ENCODE assay signal across 14 mouse cellular contexts in genomic region chrX:140428252-140428651, GRCm38 (mm10). TPM values are rescaled to one million over a fixed set of nuclear protein-coding genes. Genes with fewer than 3 reads are reported as not detected.
DNase-seq lines count a peak whose midpoint lies in the region; ATAC-seq and TF ChIP-seq lines count a peak whose summit lies in the region.
"Had no signal": no experiment of that assay in that cellular context is flagged by ENCODE, and none has a peak within 500 bp of the region (broad histone marks: within the 10 kb centered on the region; RNA-seq: fewer than 3 reads in every experiment).

No protein-coding gene starts in this region.

- no peak for TF ChIP-seq EP300 in stomach, postnatal 0 days (optimal IDR thresholded peaks at IDR 0.05)

- no peaks in the 10 kb centered on the region; the same call in 1 of the 2 replicates for H3K4me1 ChIP-seq in liver, adult 2 months (ENCODE audit: control insufficient read depth, insufficient read depth, low read length)
- H3K4me1 ChIP-seq in stomach, postnatal 0 days (replicated peaks; ENCODE audit: control insufficient read depth, insufficient read depth) = no peaks in the 10 kb centered on the region
- no peaks in the 10 kb centered on the region for H3K4me1 ChIP-seq in forebrain, embryonic 16.5 days (replicated peaks; ENCODE audit: control insufficient read depth, insufficient read depth, low read length)
- H3K4me1 ChIP-seq in midbrain, embryonic 15.5 days = no peaks in the 10 kb centered on the region
- H3K4me1 ChIP-seq: hindbrain, embryonic 10.5 days had no signal

- H3K79me2 ChIP-seq in liver, adult 2 months (ENCODE audit: control insufficient read depth, insufficient read depth, low read length) = no peaks in the 10 kb centered on the region

- no peaks in the 10 kb centered on the region for H3K9me3 ChIP-seq in stomach, postnatal 0 days (ENCODE audit: control insufficient read depth, low read length)
- no peaks in the 10 kb centered on the region for H3K9me3 ChIP-seq in forebrain, embryonic 16.5 days (ENCODE audit: control insufficient read depth, low read length)
- H3K9me3 ChIP-seq in midbrain, embryonic 15.5 days = no peaks in the 10 kb centered on the region
- H3K9me3 ChIP-seq: hindbrain, embryonic 10.5 days had no signal

- peak; percentile 31 for TF ChIP-seq CTCF in liver, adult 2 months (IDR thresholded peaks at IDR 0.05; ENCODE audit: low read depth, low read length)
- peak; percentile 55 for TF ChIP-seq CTCF in stomach, postnatal 0 days (IDR thresholded peaks at IDR 0.05; ENCODE audit: low read depth)

- TF ChIP-seq POLR2A in liver, adult 2 months (IDR thresholded peaks at IDR 0.05; ENCODE audit: extremely low read depth, insufficient read depth, low read length) = no peak

- H3K4me3 ChIP-seq in liver, adult 2 months (ENCODE audit: insufficient read depth, low read depth, low read length) = no peak overlapping the region
- H3K4me3 ChIP-seq in stomach, postnatal 0 days (ENCODE audit: low read depth, low read length) = no peak overlapping the region
- no peak overlapping the region for H3K4me3 ChIP-seq in forebrain, embryonic 16.5 days (replicated peaks; ENCODE audit: low read length)
- H3K4me3 ChIP-seq in midbrain, embryonic 15.5 days = no peak overlapping the region
- H3K4me3 ChIP-seq: hindbrain, embryonic 10.5 days; myocyte had no signal

- no peak overlapping the region for H3K4me2 ChIP-seq in stomach, postnatal 0 days (replicated peaks; ENCODE audit: low read depth)
- no peak overlapping the region for H3K4me2 ChIP-seq in forebrain, embryonic 16.5 days (ENCODE audit: low read length)
- no peak overlapping the region for H3K4me2 ChIP-seq in midbrain, embryonic 15.5 days

- 81% methylated on average over 6 of the region's 8 CpGs for WGBS in liver, adult 2 months
- WGBS in stomach, postnatal 0 days = 80% methylated on average over 7 of the region's 8 CpGs
- WGBS in forebrain, embryonic 16.5 days = 70% methylated on average over 8 of the region's 8 CpGs
- WGBS in midbrain, embryonic 15.5 days = 78% methylated on average over 8 of the region's 8 CpGs

- H3K27ac ChIP-seq in liver, adult 2 months (replicated peaks; ENCODE audit: insufficient read depth, low read depth, low read length) = no peak overlapping the region
- no peak overlapping the region for H3K27ac ChIP-seq in stomach, postnatal 0 days (replicated peaks)
- H3K27ac ChIP-seq in forebrain, embryonic 16.5 days (ENCODE audit: low read length) = no peak overlapping the region
- no peak overlapping the region for H3K27ac ChIP-seq in midbrain, embryonic 15.5 days
- H3K27ac ChIP-seq: hindbrain, embryonic 10.5 days had no signal

- no peaks in the 10 kb centered on the region for H3K27me3 ChIP-seq in liver, adult 2 months (ENCODE audit: control insufficient read depth, insufficient read depth, low read length)
- H3K27me3 ChIP-seq in stomach, postnatal 0 days (ENCODE audit: control insufficient read depth, insufficient read depth, low read length) = no peaks in the 10 kb centered on the region
- no peaks in the 10 kb centered on the region; the same call in 1 of the 2 replicates for H3K27me3 ChIP-seq in forebrain, embryonic 16.5 days (replicated peaks; ENCODE audit: control insufficient read depth, insufficient read depth, low read length)
- 0 out of 2 replicates have a peak, but pooled peaks cover 4% of the 10 kb centered on the region for H3K27me3 ChIP-seq in midbrain, embryonic 15.5 days (replicated peaks)

- H3K36me3 ChIP-seq in liver, adult 2 months (ENCODE audit: control insufficient read depth, insufficient read depth, low read length) = no peaks in the 10 kb centered on the region
- no peaks in the 10 kb centered on the region for H3K36me3 ChIP-seq in stomach, postnatal 0 days (ENCODE audit: control insufficient read depth, insufficient read depth, low read length)
- H3K36me3 ChIP-seq in forebrain, embryonic 16.5 days (ENCODE audit: control insufficient read depth, insufficient read depth) = no peaks in the 10 kb centered on the region
- no peaks in the 10 kb centered on the region for H3K36me3 ChIP-seq in midbrain, embryonic 15.5 days (replicated peaks)
- H3K36me3 ChIP-seq: hindbrain, embryonic 10.5 days had no signal

- ATAC-seq in common myeloid progenitor, adult 5-6 weeks (replicated peaks; ENCODE audit: low read depth, poor library complexity, severe bottlenecking) = 0 out of 2 replicates have a peak, but pooled peaks have one; percentile 52
- ATAC-seq in stomach, postnatal 0 days (ENCODE audit: low FRiP score, low TSS enrichment) = no peak
- ATAC-seq in forebrain, embryonic 16.5 days = no peak
- ATAC-seq in midbrain, embryonic 15.5 days (replicated peaks) = no peak

- H3K9ac ChIP-seq in liver, adult 2 months (ENCODE audit: low read depth, low read length) = no peak overlapping the region
- no peak overlapping the region for H3K9ac ChIP-seq in stomach, postnatal 0 days (ENCODE audit: low read length)
- no peak overlapping the region for H3K9ac ChIP-seq in forebrain, embryonic 16.5 days (replicated peaks; ENCODE audit: low read depth, low read length)
- no peak overlapping the region for H3K9ac ChIP-seq in midbrain, embryonic 15.5 days

- DNase-seq in cerebellum, postnatal 14 days = peak; percentile 15 to 50
- DNase-seq in cerebellum, adult 8-10 months = no peak
- peak; percentile 21 for DNase-seq in liver, adult 2 months (ENCODE audit: extremely low read depth, low read depth, low spot score)
- DNase-seq in liver = no peak
- DNase-seq in stomach, postnatal 0 days (ENCODE audit: low spot score) = peak; percentile 24
- DNase-seq: adrenal gland, adult 8-10 months; cerebellum, adult 2 months; gastrocnemius, postnatal 14 days; layer of hippocampus, postnatal 36 days had no signal

RNA-seq across cellular contexts. Expression of gene Prps1, which starts 28.2 kb away (rescaled TPM):
- 30.7 and 32.4 TPM in 2 replicates for total RNA-seq in liver, adult 2 months (2014; rRNA removed)
- polyA plus RNA-seq in liver, adult 2 months (2012; rRNA removed) = 10.6 and 12.3 TPM in 2 replicates
- 64.7 and 68.9 TPM in 2 replicates for total RNA-seq in common myeloid progenitor, adult 5-6 weeks (2017)
- 18.2 and 18.3 TPM in 2 replicates for polyA plus RNA-seq in stomach, postnatal 0 days (2015; fragmentation: Nextera tagmentation; extraction: Ambion mirVana)
- polyA plus RNA-seq in forebrain, embryonic 16.5 days (2015; fragmentation: Nextera tagmentation; extraction: Ambion mirVana) = 72.2 and 80.1 TPM in 2 replicates
- polyA plus RNA-seq in midbrain, embryonic 15.5 days (2015; fragmentation: Nextera tagmentation; extraction: Ambion mirVana) = 78.5 and 78.9 TPM in 2 replicates

Comparison
In these comparisons a context has a peak if more than half of its experiments do, and no peak if none do; other contexts are left out.
1. DNase-seq: peak in cerebellum, postnatal 14 days (2 of 2), liver, adult 2 months (single experiment) and stomach, postnatal 0 days (single experiment); none in cerebellum, adult 8-10 months (single experiment) and liver (single experiment).